Mouse (Mus musculus): Measurements from ENCODE around the gene Rbp7. TPM values are rescaled to one million over a fixed set of nuclear protein-coding genes. Genes with fewer than 3 reads are reported as not detected.

The Rbp7 gene
- polyA plus RNA-seq (2012; ENCODE audit: insufficient read depth, insufficient read length, missing spikeins), result 19.5 and 31.5 TPM in 2 replicates

DNA sequence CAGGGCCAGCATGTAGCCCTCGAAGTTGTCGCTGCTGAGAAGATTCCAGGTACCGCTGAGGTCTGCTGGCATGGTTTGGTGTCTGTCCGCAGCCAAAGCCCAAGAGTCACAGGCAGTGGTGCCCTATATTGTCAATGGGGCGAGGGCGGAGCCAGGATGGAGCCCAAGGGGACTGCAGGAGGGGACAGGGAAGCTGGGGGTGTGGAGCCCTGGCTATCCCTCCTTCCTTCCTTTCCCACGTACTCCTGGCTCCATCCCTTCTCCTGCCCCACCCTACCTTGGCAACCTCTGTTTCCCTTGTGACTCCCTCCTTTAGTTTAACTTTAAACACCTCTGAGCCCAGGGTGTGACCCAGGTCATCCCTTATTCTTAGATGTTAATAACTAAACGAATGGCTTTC, at the start of gene Rbp7:
Gene Rbp7, minus strand, starts transcription at position 100 of the 400 bp plus-strand sequence.
- Histone ChIP-seq H3K4me3 (ENCODE audit: insufficient read depth, low read depth, low read length) (peak within 1 kb of the TSS; percentile 49), H3K4me1 (ENCODE audit: control insufficient read depth, insufficient read depth, insufficient read length, low read length) (peaks cover 24% of the 10 kb centered on the region), H3K27ac (replicated peaks; ENCODE audit: low read depth, low read length) (peak within 1 kb of the TSS; percentile 82)

GRCm38 (mm10) chr4:149504363-149504762, 49.6 kb upstream of the Rbp7 start:
- H3K4me1 ChIP-seq (ENCODE audit: control insufficient read depth, insufficient read depth, insufficient read length, low read length), result peaks cover 7% of the 10 kb centered on the region
- H3K4me3 ChIP-seq (ENCODE audit: insufficient read depth, low read depth, low read length), result no peak overlapping the region
- no peak overlapping the region for H3K27ac ChIP-seq (replicated peaks; ENCODE audit: low read depth, low read length)

DNA sequence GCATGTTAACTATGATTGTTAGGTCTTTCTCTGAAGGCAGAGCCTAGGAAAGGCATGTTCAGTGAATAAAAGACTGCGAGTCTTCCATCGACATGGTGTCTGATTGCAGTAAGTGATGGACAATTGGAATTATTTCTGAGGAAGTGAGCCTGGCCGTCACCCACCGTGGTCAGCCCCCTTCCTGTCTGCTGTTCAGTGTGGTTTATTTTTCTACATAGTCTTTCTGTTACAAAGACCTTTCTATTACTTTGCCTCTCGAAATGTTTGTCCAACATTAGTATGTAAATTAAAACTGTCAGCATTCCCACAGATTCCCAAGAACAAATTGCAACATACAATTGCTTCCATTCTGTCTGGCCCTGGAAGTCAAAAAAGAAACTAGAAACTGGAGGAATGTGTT, 45.0 kb upstream of the Rbp7 start:
- peak overlapping the region; percentile 9; the same call in 1 of the 2 replicates for H3K27ac ChIP-seq (replicated peaks; ENCODE audit: low read depth, low read length)

DNA sequence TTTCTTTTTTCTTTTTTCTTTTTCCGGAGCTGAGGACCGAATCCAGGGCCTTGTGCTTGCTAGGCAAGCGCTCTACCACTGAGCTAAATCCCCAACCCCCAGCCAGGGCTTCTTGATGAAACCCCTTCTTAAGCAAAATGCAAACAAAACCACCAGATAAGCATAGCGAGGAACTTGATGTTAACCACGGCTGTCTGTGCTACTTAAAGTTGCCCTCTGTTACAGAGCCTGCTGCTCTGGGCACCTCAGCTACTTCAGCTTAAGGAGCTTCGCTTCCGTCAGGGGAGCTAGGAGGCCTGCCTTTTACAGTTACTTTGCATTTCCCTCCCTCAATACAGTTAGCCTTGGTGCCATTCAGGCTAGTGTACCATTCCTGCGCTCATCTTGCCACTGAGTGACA, 44.1 kb upstream of the Rbp7 start:
- Histone ChIP-seq H3K27ac (replicated peaks; ENCODE audit: low read depth, low read length) (no peak overlapping the region), H3K4me1 (ENCODE audit: control insufficient read depth, insufficient read depth, insufficient read length, low read length) (peaks cover 7% of the 10 kb centered on the region), H3K4me3 (ENCODE audit: insufficient read depth, low read depth, low read length) (no peak overlapping the region)

More for the DNA sequence above, 45.0 kb upstream of the Rbp7 start:
- H3K4me1 ChIP-seq (ENCODE audit: control insufficient read depth, insufficient read depth, insufficient read length, low read length), result peaks cover 7% of the 10 kb centered on the region
- H3K4me3 ChIP-seq (ENCODE audit: insufficient read depth, low read depth, low read length), result no peak overlapping the region

- Histone ChIP-seq H3K4me1 (ENCODE audit: control insufficient read depth, insufficient read depth, insufficient read length, low read length) (peaks cover 7% of the 10 kb centered on the region), H3K4me3 (ENCODE audit: insufficient read depth, low read depth, low read length) (no peak overlapping the region), H3K27ac (replicated peaks; ENCODE audit: low read depth, low read length) (no peak overlapping the region)
These were observed 41.8 kb upstream of the Rbp7 start for GRCm38 (mm10) chr4:149496612-149497011.

DNA sequence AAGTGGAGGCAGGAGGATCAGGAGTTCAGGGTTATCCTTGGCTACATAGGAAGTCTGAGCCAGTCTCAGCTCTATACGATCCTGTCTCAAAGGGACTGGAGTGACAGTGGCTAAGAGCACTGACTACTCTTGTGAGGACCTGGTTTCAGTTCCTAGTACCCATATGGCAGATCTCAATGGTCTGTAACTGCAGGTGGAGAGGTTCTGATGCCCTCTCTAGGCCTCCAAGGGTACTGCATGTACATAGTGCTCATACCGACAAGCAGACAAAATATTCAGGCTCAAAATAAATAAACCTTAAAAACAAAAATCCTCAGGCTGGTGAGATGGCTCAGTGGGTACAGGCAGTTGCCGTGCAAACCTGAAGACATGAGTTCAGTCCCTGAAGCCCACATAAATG, 36.4 kb upstream of the Rbp7 start:
- Histone ChIP-seq H3K27ac (replicated peaks; ENCODE audit: low read depth, low read length) (no peak overlapping the region), H3K4me1 (ENCODE audit: control insufficient read depth, insufficient read depth, insufficient read length, low read length) (no peaks in the 10 kb centered on the region), H3K4me3 (ENCODE audit: insufficient read depth, low read depth, low read length) (no peak overlapping the region)

DNA sequence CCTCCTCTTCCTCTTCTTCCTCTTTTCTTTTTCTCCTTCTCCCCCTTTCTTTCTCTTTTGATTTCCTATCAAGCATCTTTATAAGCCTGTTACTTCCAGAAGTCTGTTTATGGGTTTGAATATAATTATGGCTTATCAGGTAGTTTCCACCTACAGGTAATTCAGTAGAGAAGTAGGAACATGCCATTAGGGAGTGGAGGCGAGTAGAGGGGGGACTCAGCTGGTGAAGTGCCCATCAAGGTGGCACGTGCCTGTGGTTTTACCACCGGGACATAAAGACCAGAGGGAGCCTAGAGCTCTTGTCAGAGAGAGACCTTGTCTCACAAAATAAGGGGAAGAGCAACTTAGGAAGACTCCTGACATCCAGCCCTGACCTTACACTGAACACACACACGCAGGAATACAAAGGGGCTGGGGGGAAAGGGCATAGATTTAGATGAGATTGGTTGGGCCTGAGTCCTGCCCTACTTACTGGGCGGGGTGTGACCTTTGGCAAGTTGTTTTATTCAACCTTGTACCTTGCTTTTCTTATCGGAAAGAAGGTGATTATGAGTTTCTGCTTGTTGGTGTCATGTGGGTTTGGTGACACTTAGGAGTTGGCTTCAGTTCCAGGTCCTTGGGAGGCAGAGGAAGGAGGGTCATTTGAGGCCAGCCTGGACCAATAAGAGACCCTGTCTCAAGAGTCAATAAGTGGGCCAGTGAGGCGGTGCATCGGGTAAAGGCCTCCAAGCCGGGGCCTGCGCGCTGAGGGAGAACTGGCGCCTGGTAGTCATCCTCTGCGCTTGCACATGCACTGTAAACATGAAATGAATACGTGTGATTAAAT, 34.9 kb upstream of the Rbp7 start:
- H3K27ac ChIP-seq (replicated peaks; ENCODE audit: low read depth, low read length), result no peak overlapping the region
- no peak overlapping the region for H3K4me3 ChIP-seq (ENCODE audit: insufficient read depth, low read depth, low read length)
- H3K4me1 ChIP-seq (ENCODE audit: control insufficient read depth, insufficient read depth, insufficient read length, low read length), result no peaks in the 10 kb centered on the region

DNA sequence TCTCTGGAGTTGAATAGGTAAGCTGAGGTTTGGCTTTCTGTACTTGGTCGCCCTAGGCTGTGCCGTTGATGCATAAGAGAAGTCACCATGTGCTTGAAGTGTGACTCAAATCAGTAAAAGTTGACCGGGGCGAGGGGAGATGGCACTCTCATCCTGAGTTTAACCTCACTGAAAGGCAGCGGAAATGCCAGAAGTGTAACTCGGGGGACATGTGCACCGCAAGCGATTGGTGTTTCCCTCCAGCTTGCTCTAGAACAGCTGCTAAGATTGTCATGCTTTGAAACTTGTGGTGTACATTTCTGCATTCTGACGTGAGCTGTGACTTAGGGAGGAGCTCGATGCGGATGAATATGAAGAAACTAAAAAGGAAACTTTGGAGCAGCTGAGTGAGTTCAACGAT, 33.0 kb upstream of the Rbp7 start:
- Histone ChIP-seq H3K4me1 (ENCODE audit: control insufficient read depth, insufficient read depth, insufficient read length, low read length) (no peaks in the 10 kb centered on the region), H3K27ac (replicated peaks; ENCODE audit: low read depth, low read length) (no peak overlapping the region), H3K4me3 (ENCODE audit: insufficient read depth, low read depth, low read length) (no peak overlapping the region)

- Histone ChIP-seq H3K4me1 (ENCODE audit: control insufficient read depth, insufficient read depth, insufficient read length, low read length) (no peaks in the 10 kb centered on the region), H3K4me3 (ENCODE audit: insufficient read depth, low read depth, low read length) (peak overlapping the region; percentile 76), H3K27ac (replicated peaks; ENCODE audit: low read depth, low read length) (peak overlapping the region; percentile 90)
These were observed 31.0 kb upstream of the Rbp7 start for GRCm38 (mm10) chr4:149485825-149486206.

DNA sequence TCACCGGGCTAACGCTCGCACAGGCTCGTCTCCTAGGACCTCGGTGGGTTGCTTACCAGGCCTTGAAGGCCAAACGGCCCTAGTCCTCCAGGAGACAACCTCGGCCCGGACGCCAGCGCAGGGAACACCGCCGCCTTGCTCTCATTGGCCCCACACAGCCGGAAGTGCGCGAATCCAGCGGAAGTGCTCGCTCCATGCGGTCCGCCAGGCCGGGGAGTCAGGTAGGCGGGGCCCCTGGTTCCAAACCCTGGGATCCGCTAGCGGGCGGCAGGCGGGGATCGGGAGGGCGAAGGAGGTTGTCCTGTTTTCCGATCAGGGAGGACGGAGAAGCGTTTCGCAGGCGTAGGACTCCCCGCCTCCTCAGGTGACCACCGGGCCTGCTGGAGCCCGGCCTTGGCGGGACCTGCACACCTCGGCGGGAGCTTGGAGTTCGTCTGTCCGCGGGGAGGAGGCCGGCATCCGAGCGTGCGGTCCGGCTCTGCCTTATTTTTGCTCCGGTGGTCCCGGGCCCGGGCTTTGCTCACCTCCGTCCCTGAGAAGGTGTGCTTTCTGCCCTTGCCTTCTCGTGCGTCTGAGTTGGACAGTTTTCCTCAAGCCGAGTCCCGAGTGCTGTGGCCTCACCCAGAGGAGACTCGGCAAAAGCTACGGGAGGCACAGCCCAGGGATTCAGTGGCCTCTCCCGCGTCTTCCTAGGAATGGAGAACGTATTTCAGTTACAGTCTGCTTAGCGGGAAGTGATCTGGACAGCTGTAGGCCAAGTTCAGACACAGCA, 30.5 kb upstream of the Rbp7 start, which contains the start of the genes Nmnat1 and Lzic:
Gene Nmnat1, minus strand, starts transcription at position 150 of the 772 bp plus-strand sequence.
Gene Lzic, plus strand, starts transcription at position 177 of the 772 bp plus-strand sequence.
- H3K27ac ChIP-seq (replicated peaks; ENCODE audit: low read depth, low read length), result peak within 1 kb of the TSS; percentile 96
- H3K4me3 ChIP-seq (ENCODE audit: insufficient read depth, low read depth, low read length), result peak within 1 kb of the TSS; percentile 76
- H3K4me1 ChIP-seq (ENCODE audit: control insufficient read depth, insufficient read depth, insufficient read length, low read length), result no peaks in the 10 kb centered on the region

DNA sequence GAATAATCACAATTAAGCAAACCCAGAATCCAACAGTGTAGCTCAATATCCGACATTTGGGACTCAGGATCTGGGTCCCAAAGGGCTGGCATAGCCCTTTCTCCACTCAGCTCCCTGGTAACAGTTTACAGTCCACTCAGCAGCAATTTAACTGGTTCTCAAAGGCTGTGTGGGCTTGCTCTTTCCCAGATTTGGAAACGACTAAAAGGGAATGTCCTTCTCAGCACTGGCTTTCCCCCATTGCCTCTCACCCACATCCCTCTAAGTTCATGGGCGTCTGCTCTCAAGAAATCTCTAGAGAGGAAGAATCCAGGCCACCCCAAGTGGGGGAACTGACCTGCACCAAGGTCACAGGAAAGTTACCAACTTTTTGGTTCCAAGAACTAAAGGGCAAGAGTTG, 29.8 kb upstream of the Rbp7 start:
- peak overlapping the region; percentile 96 for H3K27ac ChIP-seq (replicated peaks; ENCODE audit: low read depth, low read length)
- H3K4me1 ChIP-seq (ENCODE audit: control insufficient read depth, insufficient read depth, insufficient read length, low read length), result no peaks in the 10 kb centered on the region; the same call in 1 of the 2 replicates
- peak overlapping the region; percentile 76 for H3K4me3 ChIP-seq (ENCODE audit: insufficient read depth, low read depth, low read length)

GRCm38 (mm10) chr4:149477078-149477477, 22.3 kb upstream of the Rbp7 start, which contains the start of gene Tmem274:
Gene Tmem274, plus strand, starts transcription at chr4:149477378.
- Histone ChIP-seq H3K4me3 (ENCODE audit: insufficient read depth, low read depth, low read length) (no peak within 1 kb of the TSS), H3K27ac (replicated peaks; ENCODE audit: low read depth, low read length) (no peak within 1 kb of the TSS), H3K4me1 (ENCODE audit: control insufficient read depth, insufficient read depth, insufficient read length, low read length) (no peaks in the 10 kb centered on the region; the same call in 1 of the 2 replicates)

GRCm38 (mm10) chr4:149475096-149475495, 20.3 kb upstream of the Rbp7 start:
- Histone ChIP-seq H3K4me1 (ENCODE audit: control insufficient read depth, insufficient read depth, insufficient read length, low read length) (no peaks in the 10 kb centered on the region; the same call in 1 of the 2 replicates), H3K4me3 (ENCODE audit: insufficient read depth, low read depth, low read length) (no peak overlapping the region), H3K27ac (replicated peaks; ENCODE audit: low read depth, low read length) (no peak overlapping the region)

GRCm38 (mm10) chr4:149469557-149469956, 14.8 kb upstream of the Rbp7 start:
- Histone ChIP-seq H3K4me3 (ENCODE audit: insufficient read depth, low read depth, low read length) (no peak overlapping the region), H3K27ac (replicated peaks; ENCODE audit: low read depth, low read length) (no peak overlapping the region), H3K4me1 (ENCODE audit: control insufficient read depth, insufficient read depth, insufficient read length, low read length) (no peaks in the 10 kb centered on the region)

DNA sequence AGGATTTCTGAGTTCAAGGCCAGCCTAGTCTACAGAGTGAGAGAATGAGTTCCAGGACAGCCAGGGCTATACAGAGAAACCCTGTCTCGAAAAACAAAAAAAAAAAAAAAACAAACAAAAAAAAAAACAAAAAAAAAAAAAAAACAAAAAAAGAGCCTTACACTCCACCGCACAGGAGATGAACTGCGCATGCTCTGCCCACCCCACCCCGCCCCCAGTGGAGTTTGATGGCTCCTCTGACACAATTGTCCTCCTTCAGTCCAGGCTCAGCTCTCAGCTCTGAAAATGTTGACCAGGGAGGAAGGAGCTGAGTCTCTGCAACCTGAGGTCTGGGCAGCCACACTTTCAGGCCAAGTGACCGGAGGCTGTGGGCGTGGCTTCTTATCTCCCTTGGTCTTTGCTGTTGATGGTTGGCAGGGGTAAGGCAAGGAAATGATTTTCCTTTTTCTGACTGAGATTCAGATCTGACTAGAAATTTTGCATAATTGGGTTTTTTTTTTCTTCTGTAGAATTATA, 8.7 kb upstream of the Rbp7 start:
- H3K4me1 ChIP-seq (ENCODE audit: control insufficient read depth, insufficient read depth, insufficient read length, low read length), result peaks cover 23% of the 10 kb centered on the region
- H3K27ac ChIP-seq (replicated peaks; ENCODE audit: low read depth, low read length), result no peak overlapping the region
- H3K4me3 ChIP-seq (ENCODE audit: insufficient read depth, low read depth, low read length), result no peak overlapping the region
